Mouse (Mus musculus) CD8-positive naive resting alpha-beta T cell, adult 57 days (primary cell): ENCODE results near the gene Gpc6. TPM values are rescaled to one million over a fixed set of nuclear protein-coding genes. Genes with fewer than 3 reads are reported as not detected.

Experiments used
- total RNA-seq: library from RNA; stranded (reverse); gene quantifications from one replicate; pipeline ENCODE4 v1.2.4, GENCODE M21; 2023

The Gpc6 gene
- not detected for total RNA-seq

GRCm38 (mm10) chr14:116924876-116925601 lies at the start of gene Gpc6:
TSS of gene Gpc6 (plus strand) at chr14:116925315.

